Mouse (Mus musculus) cerebellum, postnatal 36 days (tissue): Measurements from ENCODE around the gene Cryba1.
"Not testable (repeated sequence)": the region's sequence is repeated elsewhere in the genome, so short reads cannot be mapped to it uniquely, and the experiment has no call there.

Experiments
- DNase-seq, 2 experiments: peaks; one replicate each; pipeline ENCODE4 v3.0.0; 2021 to 2022; ENCODE audit warnings: mixed read lengths in 2 of 2

Cryba1 gene

GRCm38 (mm10) chr11:77725183-77725582 lies at the start of gene Cryba1:
TSS of gene Cryba1 (minus strand) at chr11:77725283.
- DNase-seq = no peak

DNA sequence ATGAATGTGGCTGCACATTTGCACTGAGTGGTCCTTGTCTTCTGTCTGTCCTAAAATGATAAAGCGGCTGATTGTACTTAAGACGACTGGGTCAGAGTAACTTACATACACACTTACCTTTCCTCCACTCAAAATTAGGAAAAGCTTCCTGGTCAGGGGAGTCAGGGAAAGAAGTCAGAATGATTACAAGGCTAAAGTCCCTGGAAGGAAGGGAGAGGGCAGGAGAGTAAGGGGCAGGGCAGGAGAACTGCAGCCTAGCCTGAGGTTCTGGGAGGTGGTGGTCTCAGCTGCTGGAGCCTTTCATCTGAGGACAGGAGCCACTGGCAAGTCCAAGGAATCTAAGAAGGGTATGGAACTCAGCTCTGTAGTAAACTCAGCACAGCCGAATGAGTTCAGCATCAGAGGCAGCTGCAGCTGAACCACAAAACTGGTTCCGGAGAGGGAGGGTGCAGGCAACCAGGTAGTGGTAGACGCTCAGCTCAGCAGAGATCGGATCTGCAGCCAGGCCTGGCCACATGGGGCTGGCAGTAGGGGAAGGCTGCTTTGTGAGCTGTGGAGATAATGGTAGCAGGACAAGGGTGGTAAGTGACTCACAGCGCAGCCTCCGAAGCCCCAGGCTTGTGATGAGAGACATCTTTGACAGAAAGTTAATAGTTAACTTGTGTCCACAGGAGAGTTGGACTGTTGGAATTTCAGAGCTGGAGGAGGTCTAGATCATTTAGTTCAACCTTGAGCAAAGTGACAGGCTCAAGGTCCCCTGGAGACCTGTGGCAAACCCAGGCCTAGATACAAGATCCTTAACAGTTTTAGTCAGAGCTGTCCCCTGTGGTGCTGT lies 47.0 kb upstream of the Cryba1 start:
- no peak for DNase-seq

- no peak for DNase-seq
These were observed 45.3 kb upstream of the Cryba1 start for GRCm38 (mm10) chr11:77770346-77770745.

DNA sequence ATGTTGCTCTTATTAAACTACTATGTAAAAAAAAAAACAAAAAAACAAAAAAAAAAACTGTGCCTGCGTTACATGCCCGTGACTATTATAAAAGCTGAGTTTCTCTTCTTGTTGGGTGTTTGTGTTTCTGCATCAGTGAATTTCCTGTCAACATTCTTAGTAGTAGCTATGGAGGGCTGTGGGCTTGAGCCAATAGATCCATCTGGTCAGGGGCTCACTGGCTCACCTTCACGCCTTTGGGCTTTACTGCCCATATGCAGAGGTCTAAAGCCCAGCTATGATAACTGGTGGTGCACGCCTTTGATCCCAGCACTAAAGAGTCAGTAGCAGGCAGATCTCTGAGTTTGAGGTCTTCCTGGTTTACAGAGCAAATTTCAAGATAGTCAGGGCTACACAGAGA lies 44.4 kb upstream of the Cryba1 start:
- no peak for DNase-seq

- peak; percentile 36 to 49 for DNase-seq
These were observed 41.4 kb upstream of the Cryba1 start for GRCm38 (mm10) chr11:77766351-77767001.

DNA sequence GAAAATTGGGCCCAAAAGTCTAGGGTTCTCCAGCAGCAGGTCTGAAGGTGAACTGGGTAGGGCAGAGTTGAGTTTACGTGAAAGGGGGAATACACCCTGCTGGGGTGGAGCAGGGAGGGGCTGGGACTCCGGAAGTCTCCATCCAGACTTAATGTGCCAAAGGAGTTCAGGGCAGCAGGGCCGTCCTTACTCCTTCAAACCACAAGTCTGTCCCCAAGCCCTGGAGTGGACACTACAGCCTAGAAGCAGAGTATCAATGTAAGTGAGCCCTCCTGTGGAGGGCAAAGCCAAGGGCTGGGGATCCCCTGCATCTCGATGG lies 40.3 kb upstream of the Cryba1 start:
- no peak for DNase-seq

GRCm38 (mm10) chr11:77764694-77765458 lies 39.8 kb upstream of the Cryba1 start:
- DNase-seq = no peak

DNA sequence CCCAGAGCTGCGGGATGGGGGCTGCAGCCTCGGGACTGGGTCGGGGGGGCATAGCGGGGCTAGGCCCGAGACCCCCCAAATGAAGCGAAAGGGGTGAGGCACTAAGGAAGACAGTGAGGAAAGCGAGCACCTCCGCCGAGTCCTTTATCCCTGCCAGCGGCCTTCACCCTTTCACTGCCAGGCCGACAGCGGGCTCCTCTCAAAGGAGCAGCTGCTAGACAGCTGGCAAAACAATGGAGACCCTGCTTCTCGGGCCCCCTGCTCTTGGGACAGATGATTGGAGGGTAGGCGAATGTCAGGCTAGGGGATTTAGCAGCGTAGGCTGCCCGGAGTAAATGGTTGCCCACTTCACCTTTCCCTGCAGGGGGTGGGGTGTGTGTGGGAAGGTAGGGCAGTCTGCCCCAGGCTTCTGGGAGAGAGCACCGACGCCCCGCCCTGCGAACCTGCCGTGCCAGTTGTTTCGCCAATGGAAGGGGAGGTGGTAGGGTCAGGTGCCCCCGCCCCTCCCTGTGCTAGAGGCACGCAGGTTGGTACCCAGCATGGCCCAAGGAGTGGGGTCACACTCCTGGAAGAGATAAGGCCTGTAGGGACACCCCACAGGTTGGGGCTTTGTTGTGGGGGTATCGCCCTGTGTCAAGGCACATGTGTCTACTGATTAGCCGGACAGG lies 38.7 kb upstream of the Cryba1 start:
- DNase-seq = peak; percentile 39 to 44

- DNase-seq = peak; percentile 89 to 92
These were observed 37.9 kb upstream of the Cryba1 start, which contains the start of gene Myo18a for GRCm38 (mm10) chr11:77762783-77763672. TSS of gene Myo18a (plus strand) at chr11:77763246.

GRCm38 (mm10) chr11:77760031-77760430 lies 34.9 kb upstream of the Cryba1 start:
- no peak for DNase-seq

- no peak for DNase-seq
These were observed 28.4 kb upstream of the Cryba1 start for GRCm38 (mm10) chr11:77753469-77753868.

DNA sequence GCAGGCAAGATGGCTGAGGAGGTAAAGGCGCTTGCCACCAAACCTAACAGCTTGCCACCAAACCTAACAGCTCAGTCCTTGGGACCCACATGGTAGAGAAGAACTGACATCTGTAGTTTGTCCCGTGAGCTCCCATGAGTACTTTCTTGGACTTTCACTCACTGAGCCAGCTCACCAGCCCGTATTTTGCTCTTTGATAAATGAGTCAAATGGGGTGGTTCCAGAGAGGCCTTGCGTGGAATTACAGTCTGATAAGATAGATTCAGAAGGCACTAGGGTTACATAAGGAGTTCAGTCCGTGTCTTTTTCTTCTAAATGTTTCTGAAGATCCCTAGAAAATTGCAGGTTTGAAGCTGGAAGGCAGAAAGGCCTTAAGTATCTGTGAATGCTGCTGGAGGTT lies 27.4 kb upstream of the Cryba1 start:
- DNase-seq = no peak

DNA sequence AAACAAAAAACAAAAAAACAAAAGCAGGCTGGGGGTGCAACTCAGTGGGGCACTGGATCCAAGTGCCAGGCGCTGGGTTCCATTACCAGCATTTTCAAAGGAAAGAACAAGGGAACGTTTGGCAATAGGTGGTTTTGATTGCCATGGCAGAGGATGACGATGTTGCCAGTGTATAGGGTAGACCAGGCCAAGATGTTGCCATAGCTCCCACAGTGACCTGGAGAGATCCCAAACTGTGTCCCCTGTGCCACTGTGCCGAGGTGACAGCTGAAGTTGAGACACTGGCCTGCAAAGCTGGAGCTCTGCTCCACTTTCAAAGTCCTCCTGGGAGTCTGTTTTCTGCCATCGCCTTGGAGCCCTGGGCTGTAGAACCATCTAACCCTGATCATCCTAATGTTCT lies 23.9 kb upstream of the Cryba1 start:
- no peak for DNase-seq

DNA sequence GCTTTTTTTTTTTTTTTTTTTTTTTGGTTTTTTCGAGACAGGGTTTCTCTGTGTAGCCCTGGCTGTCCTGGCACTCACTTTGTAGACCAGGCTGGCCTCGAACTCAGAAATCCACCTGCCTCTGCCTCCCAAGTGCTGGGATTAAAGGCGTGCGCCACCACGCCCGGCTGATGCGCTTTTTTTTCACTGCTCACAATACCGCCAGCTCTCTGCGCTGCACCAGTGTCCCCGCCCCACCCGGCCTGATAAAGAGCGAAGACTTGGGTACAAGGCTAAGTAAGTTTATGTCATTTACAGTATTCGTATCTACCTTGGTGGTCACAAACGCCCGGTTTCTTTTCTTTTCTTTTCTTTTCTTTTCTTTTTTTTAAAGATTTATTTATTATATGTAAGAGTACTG lies 22.0 kb upstream of the Cryba1 start:
- DNase-seq = not testable (repeated sequence)

- DNase-seq = no peak
These were observed 21.6 kb upstream of the Cryba1 start for GRCm38 (mm10) chr11:77746652-77747051.

- peak; percentile 41 to 62 for DNase-seq
These were observed 18.9 kb upstream of the Cryba1 start for GRCm38 (mm10) chr11:77743966-77744365.

- DNase-seq = no peak
These were observed 13.5 kb upstream of the Cryba1 start for GRCm38 (mm10) chr11:77738555-77738954.

DNA sequence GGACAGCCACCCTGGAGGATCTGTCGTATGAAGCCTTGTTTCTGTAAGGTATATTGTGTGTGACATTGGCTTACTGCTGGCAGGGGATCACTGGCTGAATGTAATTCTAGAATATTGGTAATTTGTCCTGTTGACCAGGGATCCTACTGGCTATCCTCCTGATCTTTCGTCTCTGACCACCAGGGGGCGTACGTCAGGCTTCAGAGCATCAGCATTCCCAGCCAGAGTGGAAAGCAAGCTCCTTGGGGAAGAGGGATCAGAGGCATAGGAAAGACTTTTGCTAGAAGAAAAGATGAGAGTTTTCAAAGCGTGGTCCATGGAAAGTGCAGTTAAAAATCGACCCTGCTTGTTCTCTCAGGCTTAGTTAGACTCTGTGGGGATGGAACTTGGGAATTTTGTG lies 12.2 kb upstream of the Cryba1 start:
- peak; percentile 90 to 93 for DNase-seq

DNA sequence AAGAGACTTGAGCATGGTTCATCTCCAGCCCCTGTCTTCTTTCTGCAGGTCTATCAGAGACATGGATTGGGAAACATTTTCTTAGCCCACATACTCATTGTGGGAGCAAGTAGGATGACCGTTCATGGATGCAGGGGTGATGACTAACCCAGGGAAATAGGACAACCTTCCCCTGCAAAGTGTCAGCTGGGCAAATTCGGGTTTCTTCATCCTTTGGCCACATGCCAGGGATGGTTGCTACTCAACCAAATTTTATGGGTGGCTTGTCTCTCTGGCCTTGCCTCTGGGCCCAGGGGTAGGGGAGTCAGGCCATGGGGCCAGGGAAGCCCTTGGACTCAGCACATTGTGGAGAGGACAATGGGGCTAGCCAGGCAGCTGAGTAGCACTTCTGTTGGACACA lies 3.5 kb upstream of the Cryba1 start:
- DNase-seq = peak in 1 of 2 experiments; percentile 17

DNA sequence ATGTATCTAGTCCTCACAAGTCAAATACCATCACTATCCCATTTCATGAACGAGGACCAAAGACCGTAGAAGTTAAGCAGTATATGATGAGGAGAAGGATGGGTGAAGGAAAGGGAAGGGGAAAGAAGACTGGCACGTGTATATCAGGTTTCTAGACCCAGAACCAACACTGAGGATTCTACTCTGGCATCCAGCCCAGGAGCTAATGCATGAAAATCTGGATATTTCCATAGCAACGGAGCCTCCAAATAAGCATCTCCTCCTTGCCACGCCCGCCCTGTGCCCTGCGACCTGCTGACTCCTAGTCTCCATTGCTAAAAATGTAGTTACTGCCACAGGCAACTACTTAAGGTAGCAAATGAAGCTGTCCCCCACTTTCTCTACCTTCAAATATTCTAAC lies 317 bp downstream of the Cryba1 start:
- DNase-seq = no peak

DNA sequence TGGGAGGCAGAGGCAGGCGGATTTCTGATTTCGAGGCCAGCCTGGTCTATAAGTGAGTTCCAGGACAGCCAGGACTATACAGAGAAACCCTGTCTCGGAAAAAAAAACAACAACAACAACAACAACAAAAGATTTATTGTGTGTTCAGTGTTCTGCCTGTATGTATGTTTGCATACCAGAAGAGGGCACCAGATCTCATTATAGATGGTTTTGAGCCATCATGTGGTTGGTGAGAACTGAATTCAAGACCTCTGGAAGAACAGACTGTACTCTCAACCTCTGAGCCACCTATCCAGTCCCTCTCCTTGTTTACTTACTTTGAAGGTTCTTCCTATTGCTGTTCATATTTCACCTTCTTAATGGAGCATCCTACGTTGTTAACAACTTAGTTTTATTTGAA lies 3.7 kb downstream of the Cryba1 start:
- no peak for DNase-seq

GRCm38 (mm10) chr11:77719055-77719454 lies 6.0 kb downstream of the Cryba1 start:
- no peak for DNase-seq
